Mouse (Mus musculus) cerebellum, adult 9-11 months (tissue): ENCODE measurements around the gene Fgf14.
"Not testable (repeated sequence)": the region's sequence is repeated elsewhere in the genome, so short reads cannot be mapped to it uniquely, and the experiment has no call there.

Experiments
- DNase-seq: peaks from one replicate; pipeline ENCODE4 v3.0.0; 2022

Gene Fgf14

GRCm38 (mm10) chr14:124191913-124192814 lies 484.8 kb downstream of the Fgf14 start:
- DNase-seq: peak; percentile 79

DNA sequence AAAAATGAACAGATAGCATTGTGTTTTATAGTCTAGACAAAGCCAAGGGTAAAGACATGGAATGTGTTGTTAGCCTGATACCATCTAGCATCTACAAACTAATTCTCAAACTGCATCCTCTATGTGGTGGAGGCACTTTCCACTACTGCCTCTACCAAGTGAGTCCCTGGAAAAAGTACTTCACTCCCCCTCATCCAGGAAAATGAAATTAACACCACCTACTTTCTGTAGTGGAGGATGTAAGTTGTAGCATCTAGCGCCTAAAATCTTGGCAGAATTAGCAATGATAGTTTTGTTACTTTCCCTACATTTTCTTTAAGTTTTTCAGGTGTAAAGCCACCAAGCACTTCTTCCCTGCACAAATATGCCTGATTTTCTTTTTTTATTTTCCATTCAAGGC lies 496.7 kb downstream of the Fgf14 start:
- DNase-seq: no peak

- DNase-seq: no peak
These were observed 502.8 kb downstream of the Fgf14 start for GRCm38 (mm10) chr14:124174111-124174510.

GRCm38 (mm10) chr14:124163618-124164185 lies 513.2 kb downstream of the Fgf14 start:
- DNase-seq: no peak

DNA sequence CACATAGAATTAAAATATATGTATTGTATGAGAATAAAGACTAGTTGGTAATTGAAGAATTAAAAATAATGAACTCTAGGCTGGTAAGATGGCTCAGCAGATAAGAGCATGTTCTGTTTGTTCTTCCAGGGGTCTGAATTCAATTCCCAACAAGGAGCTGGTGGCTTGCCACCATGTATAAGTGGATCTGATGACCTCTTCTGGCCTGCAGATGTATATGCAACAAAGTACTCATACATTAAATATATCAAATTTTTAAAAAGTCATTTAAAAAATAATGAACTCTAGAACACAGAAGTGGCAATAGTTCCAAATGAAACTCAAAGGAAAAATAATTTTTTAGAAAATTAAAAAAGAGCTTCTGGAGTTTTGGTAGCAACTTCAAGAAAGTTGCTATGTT lies 529.5 kb downstream of the Fgf14 start:
- DNase-seq: no peak

DNA sequence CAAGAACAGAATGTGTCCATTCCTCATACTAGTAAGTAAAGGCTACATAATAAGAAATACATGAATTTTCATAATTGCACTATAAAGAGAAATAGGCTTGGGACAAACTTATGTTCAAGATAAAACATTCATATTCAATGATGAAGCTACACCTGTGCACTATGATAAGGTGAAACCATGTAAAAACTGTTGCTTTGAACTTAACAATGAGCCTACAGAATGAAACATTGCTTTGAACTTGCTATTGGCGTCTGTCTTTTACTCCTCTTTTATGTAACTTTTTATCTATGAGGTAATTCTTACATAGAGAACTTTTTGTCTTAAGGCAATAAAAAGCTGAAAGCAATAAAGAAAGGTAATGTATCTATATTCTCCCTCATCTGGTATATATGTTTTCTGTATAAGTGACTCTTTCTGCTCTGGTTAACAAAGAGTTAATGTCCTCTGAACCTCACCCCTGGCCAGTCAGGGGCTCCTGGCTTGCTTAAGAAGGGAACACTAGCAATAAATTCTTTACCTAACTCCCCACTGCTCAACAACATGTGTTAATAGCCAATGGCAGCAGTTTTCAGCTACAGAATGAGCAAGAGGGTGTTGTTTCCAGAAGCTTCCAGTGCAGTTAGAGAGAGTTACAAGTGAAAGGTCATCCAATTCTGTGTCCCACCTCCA lies 569.6 kb downstream of the Fgf14 start:
- DNase-seq: no peak

GRCm38 (mm10) chr14:124083126-124083525 lies 593.8 kb downstream of the Fgf14 start:
- no peak for DNase-seq

- DNase-seq: peak; percentile 73
These were observed 632.9 kb downstream of the Fgf14 start for GRCm38 (mm10) chr14:124044016-124044415.

- DNase-seq: peak; percentile 45
These were observed 636.3 kb downstream of the Fgf14 start for GRCm38 (mm10) chr14:124040651-124041050.

- DNase-seq: no peak
These were observed 639.5 kb downstream of the Fgf14 start for GRCm38 (mm10) chr14:124037434-124037833.

DNA sequence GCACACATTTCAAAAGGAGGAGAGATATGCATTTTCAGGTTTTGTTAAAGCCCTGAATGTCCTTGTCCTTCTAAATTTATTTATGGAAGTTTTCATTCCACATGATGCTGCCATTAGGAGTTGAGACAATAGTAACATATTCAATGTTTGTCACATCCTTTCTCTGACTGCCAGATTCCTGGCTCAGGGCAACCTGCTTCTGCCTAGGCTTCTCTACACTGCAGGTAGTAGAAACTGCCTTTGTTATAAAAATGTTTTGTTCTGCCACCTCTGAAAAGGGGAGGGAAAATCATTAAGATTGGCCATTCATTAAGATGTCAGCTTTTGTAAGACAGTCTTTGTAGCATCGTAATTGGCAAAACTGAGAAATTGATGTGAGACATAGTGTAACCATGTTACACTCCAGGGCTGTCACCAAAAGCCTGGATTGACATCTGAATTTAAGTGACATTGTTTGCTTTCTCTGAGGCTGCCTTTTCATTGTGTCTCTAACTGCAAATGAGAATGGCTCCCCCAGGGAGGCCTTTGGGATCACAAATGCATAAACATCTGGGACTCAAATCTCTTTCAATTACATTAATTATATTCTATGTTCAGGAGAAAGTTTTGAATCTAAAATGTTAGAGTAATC lies 640.2 kb downstream of the Fgf14 start:
- DNase-seq: no peak

- not testable (repeated sequence) for DNase-seq
These were observed 643.6 kb downstream of the Fgf14 start for GRCm38 (mm10) chr14:124033302-124033701.

DNA sequence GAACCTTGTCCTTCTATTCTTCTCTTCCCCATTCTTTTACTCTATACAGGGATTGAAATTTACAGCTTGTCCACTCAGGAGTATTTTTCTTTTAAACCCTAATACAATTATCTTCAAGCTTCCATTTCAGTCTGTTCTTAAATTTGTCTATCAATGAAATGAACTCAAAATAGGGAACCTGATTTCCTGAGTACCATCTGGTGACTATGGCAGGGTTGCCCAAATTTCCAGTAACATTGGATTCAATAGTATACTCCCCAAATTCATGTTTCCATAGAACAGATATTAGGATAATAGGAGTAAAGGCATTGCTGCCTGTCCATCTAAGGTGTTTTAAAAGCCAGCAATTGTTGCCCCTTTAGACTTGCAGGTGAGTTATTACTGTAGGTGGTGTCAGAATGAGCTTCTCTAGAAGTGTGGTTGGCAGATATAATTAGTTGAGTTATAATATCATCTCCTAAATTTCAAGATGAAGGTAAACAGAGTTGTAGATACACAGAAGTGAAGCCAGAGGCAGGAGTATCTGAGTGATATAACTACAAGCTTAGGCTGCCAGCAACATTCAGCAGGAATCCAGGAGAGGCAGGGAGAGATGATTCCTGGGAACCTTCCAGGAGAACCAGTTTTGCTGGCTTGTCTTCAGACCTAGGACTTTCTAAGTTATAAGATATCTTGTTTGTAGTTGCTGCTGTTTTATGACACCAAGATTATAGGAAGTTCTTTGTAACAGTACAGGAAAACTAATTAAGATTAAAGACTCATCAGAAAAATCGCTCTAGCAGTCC lies 648.8 kb downstream of the Fgf14 start:
- peak; percentile 30 for DNase-seq

DNA sequence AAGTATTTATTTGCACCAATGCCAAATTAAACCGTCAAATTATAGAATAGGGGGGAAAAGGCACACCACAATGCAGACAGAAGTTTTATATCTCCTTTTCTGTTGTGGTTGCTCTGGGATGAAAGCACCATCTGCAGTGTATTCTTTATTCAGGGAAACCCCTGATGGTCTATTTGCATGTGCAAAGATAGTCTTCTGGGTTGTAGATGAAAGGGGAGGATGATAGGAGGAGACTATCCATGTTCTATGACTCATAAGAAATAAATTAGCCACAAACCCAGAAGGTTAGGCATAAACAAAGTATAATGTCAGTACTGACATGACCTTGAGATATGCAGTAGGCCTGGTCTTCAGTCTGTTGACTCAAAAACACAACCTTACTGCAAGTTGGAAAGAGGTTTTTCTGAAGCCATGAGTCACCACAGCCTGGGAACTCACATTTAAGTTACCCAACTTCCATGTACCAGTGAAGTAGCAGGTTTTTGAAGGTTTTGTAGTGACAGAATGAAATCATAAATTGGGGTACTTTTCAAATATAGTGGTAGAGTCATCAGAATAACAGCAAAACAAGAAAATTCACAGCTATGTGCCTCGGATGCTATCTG lies 686.2 kb downstream of the Fgf14 start:
- no peak for DNase-seq

- no peak for DNase-seq
These were observed 708.9 kb downstream of the Fgf14 start for GRCm38 (mm10) chr14:123967996-123968395.

DNA sequence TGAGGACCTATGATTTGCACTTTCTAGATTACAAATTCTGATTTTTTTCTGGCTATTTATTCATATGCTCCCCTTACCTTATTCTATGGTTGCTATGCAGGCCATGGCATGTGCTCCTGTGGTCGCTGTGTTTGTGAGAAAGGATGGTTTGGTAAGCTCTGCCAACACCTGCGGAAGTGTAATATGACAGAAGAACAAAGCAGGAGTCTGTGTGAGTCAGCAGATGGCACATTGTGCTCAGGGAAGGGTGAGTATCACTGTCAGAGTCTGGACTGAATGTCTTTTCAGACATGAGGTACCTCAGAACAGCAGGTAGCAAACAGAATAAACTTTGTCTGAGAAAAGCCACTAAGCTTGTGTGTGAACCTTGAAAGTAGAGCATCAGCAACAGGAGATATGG lies 710.4 kb downstream of the Fgf14 start:
- peak; percentile 60 for DNase-seq
